Mouse (Mus musculus): ENCODE data around the gene C1qbp.

C1qbp gene

GRCm38 (mm10) chr11:70982557-70983228 lies at the start of gene C1qbp:
C1qbp (minus strand) TSS chr11:70983026.
- DNase-seq (ENCODE audit: low spot score): peak; percentile 96

GRCm38 (mm10) chr11:71032070-71032469 lies 49.2 kb upstream of the C1qbp start:
- DNase-seq (ENCODE audit: low spot score): no peak

GRCm38 (mm10) chr11:71029403-71030118 lies 46.7 kb upstream of the C1qbp start:
- no peak for DNase-seq (ENCODE audit: low spot score)

- no peak for DNase-seq (ENCODE audit: low spot score)
These were observed 45.5 kb upstream of the C1qbp start for GRCm38 (mm10) chr11:71028280-71028679.

- DNase-seq (ENCODE audit: low spot score): peak; percentile 97
These were observed 36.6 kb upstream of the C1qbp start, which contains the start of the genes Mis12 and Derl2 for GRCm38 (mm10) chr11:71019201-71020068. Mis12 (plus strand) TSS chr11:71019611. Derl2 (minus strand) TSS chr11:71019841.

- no peak for DNase-seq (ENCODE audit: low spot score)
These were observed 35.8 kb upstream of the C1qbp start for GRCm38 (mm10) chr11:71018416-71019200.

GRCm38 (mm10) chr11:71017051-71017450 lies 34.2 kb upstream of the C1qbp start:
- DNase-seq (ENCODE audit: low spot score): no peak

GRCm38 (mm10) chr11:71012743-71013142 lies 29.9 kb upstream of the C1qbp start:
- no peak for DNase-seq (ENCODE audit: low spot score)

- no peak for DNase-seq (ENCODE audit: low spot score)
These were observed 25.5 kb upstream of the C1qbp start for GRCm38 (mm10) chr11:71008321-71008720.

GRCm38 (mm10) chr11:71007831-71008230 lies 25.0 kb upstream of the C1qbp start:
- DNase-seq (ENCODE audit: low spot score): no peak

- DNase-seq (ENCODE audit: low spot score): no peak
These were observed 24.2 kb upstream of the C1qbp start for GRCm38 (mm10) chr11:71007026-71007425.

GRCm38 (mm10) chr11:71005046-71005445 lies 22.2 kb upstream of the C1qbp start:
- no peak for DNase-seq (ENCODE audit: low spot score)

- peak; percentile 96 for DNase-seq (ENCODE audit: low spot score)
These were observed 21.5 kb upstream of the C1qbp start, which contains the start of gene Dhx33 for GRCm38 (mm10) chr11:71004316-71004773. Dhx33 (minus strand) TSS chr11:71004437.

- DNase-seq (ENCODE audit: low spot score): no peak
These were observed 20.9 kb upstream of the C1qbp start for GRCm38 (mm10) chr11:71003611-71004315.

GRCm38 (mm10) chr11:71001167-71001566 lies 18.3 kb upstream of the C1qbp start:
- no peak for DNase-seq (ENCODE audit: low spot score)

- DNase-seq (ENCODE audit: low spot score): no peak
These were observed 796 bp downstream of the C1qbp start for GRCm38 (mm10) chr11:70982030-70982429.

- no peak for DNase-seq (ENCODE audit: low spot score)
These were observed 1.9 kb downstream of the C1qbp start for GRCm38 (mm10) chr11:70980751-70981510.

- DNase-seq (ENCODE audit: low spot score): no peak
These were observed 2.6 kb downstream of the C1qbp start for GRCm38 (mm10) chr11:70980232-70980631.

GRCm38 (mm10) chr11:70977293-70977692 lies 5.5 kb downstream of the C1qbp start:
- no peak for DNase-seq (ENCODE audit: low spot score)

GRCm38 (mm10) chr11:70975193-70975592 lies 7.6 kb downstream of the C1qbp start:
- no peak for DNase-seq (ENCODE audit: low spot score)
